Comparison of ENCODE assay signal across 8 mouse cellular contexts in the genomic region with DNA sequence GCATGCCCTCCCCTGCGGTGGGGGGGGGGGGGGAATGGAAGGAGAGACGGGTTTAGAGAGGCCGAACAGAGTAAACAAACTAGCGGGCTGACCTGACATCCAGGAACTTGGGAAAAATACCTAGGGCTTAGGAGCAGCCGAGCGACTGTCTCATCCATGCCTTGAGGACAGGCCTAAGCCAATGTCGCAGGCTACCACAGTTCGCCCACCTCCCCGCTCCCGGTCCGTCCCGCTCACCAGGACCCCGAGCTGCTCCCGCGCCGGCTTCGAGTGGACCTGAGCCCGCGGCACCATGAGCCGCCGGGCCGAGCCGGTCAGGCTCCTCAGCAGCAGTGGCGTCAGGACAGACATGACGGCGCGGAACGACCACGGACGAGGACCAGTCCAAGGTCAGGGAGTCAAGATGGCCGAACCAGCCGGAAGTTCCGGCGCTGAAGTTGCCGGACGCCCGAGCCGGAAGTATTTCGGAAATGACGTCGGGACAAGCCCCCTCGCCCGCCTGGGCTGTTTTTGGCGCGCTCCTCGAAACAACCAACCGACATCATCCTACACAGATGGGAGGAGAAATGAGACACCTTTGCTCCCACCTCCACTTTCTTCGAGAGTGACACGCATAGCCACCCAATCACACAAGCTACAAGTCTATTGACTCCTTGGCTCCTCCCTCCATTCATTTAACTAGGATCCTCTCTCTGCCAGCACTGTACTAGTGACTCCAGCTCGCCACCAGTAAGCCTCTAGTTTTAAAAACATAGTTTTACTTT. TPM values are rescaled to one million over a fixed set of nuclear protein-coding genes. Genes with fewer than 3 reads are reported as not detected.
DNase-seq lines count a peak whose midpoint lies in the region; ATAC-seq and TF ChIP-seq lines count a peak whose summit lies in the region.

Cox8a (minus strand) TSS at position 455 of the 764 bp plus-strand sequence.

- no peaks in the 10 kb centered on the region for H3K27me3 ChIP-seq in E14TG2a.4 (ENCODE audit: insufficient read depth, low read length)
- no peaks in the 10 kb centered on the region for H3K27me3 ChIP-seq in forebrain, embryonic 12.5 days
- H3K27me3 ChIP-seq in heart, postnatal 0 days (ENCODE audit: control insufficient read depth, insufficient read depth, low read length): no peaks in the 10 kb centered on the region
- no peaks in the 10 kb centered on the region for H3K27me3 ChIP-seq in liver, embryonic 16.5 days (ENCODE audit: control insufficient read depth, insufficient read depth, low read depth, low read length)
- no peaks in the 10 kb centered on the region for H3K27me3 ChIP-seq in neural tube, embryonic 13.5 days
- H3K27me3 ChIP-seq in testis, adult 2 months (ENCODE audit: control insufficient read depth, insufficient read depth, low read length): no peaks in the 10 kb centered on the region

- ATAC-seq in forebrain, embryonic 12.5 days (ENCODE audit: low FRiP score): peak; percentile 98
- peak; percentile 97 for ATAC-seq in heart, postnatal 0 days (ENCODE audit: insufficient read depth, low read depth)
- ATAC-seq in liver, embryonic 16.5 days (ENCODE audit: low read depth): peak; percentile 98
- ATAC-seq in neural tube, embryonic 13.5 days (ENCODE audit: low read depth): peak; percentile 96

- peaks cover 68% of the 10 kb centered on the region for H3K4me1 ChIP-seq in E14TG2a.4 (replicated peaks; ENCODE audit: low read depth, low read length)
- H3K4me1 ChIP-seq in forebrain, embryonic 12.5 days: peaks cover 25% of the 10 kb centered on the region
- H3K4me1 ChIP-seq in heart, postnatal 0 days (ENCODE audit: control insufficient read depth, insufficient read depth): peaks cover 20% of the 10 kb centered on the region
- H3K4me1 ChIP-seq in liver, embryonic 16.5 days (ENCODE audit: control insufficient read depth, low read depth, low read length): peaks cover 32% of the 10 kb centered on the region
- H3K4me1 ChIP-seq in neural tube, embryonic 13.5 days (replicated peaks): peaks cover 39% of the 10 kb centered on the region
- H3K4me1 ChIP-seq in testis, adult 2 months (ENCODE audit: control insufficient read depth, insufficient read depth, low read length): peaks cover 11% of the 10 kb centered on the region

- TF ChIP-seq POLR2A in testis, adult 2 months (IDR thresholded peaks at IDR 0.05; ENCODE audit: control insufficient read depth, low read depth, low read length): peak; percentile 92

- H3K4me2 ChIP-seq in forebrain, embryonic 12.5 days: peak within 1 kb of the TSS; percentile 81
- H3K4me2 ChIP-seq in heart, postnatal 0 days (ENCODE audit: low read depth, low read length): peak within 1 kb of the TSS; percentile 81
- H3K4me2 ChIP-seq in liver, embryonic 16.5 days (ENCODE audit: low read depth, low read length): peak within 1 kb of the TSS; percentile 95
- H3K4me2 ChIP-seq in neural tube, embryonic 13.5 days: peak within 1 kb of the TSS; percentile 67

- peaks cover 7% of the 10 kb centered on the region; the same call in 1 of the 2 replicates for H3K9me3 ChIP-seq in E14TG2a.4 (ENCODE audit: low read length)
- H3K9me3 ChIP-seq in forebrain, embryonic 12.5 days: no peaks in the 10 kb centered on the region
- no peaks in the 10 kb centered on the region for H3K9me3 ChIP-seq in heart, postnatal 0 days (replicated peaks; ENCODE audit: control insufficient read depth, low read length)
- H3K9me3 ChIP-seq in liver, embryonic 16.5 days (replicated peaks; ENCODE audit: control insufficient read depth, low read length): no peaks in the 10 kb centered on the region
- no peaks in the 10 kb centered on the region for H3K9me3 ChIP-seq in neural tube, embryonic 13.5 days

- WGBS in forebrain, embryonic 12.5 days: under 1% methylated on average over 49 of the region's 50 CpGs
- WGBS in heart, postnatal 0 days: under 1% methylated on average over 50 of the region's 50 CpGs
- under 1% methylated on average over 50 of the region's 50 CpGs for WGBS in liver, embryonic 16.5 days (ENCODE audit: insufficient replicate concordance)
- under 1% methylated on average over 50 of the region's 50 CpGs for WGBS in neural tube, embryonic 13.5 days

- H3K4me3 ChIP-seq in E14TG2a.4 (replicated peaks; ENCODE audit: low read length): peak within 1 kb of the TSS; percentile 96
- H3K4me3 ChIP-seq in forebrain, embryonic 12.5 days (replicated peaks): peak within 1 kb of the TSS; percentile 93
- H3K4me3 ChIP-seq in heart, postnatal 0 days (ENCODE audit: low read depth, low read length): peak within 1 kb of the TSS; percentile 91
- H3K4me3 ChIP-seq in liver, embryonic 16.5 days (ENCODE audit: low read depth, low read length): peak within 1 kb of the TSS; percentile 72
- H3K4me3 ChIP-seq in neural tube, embryonic 13.5 days: peak within 1 kb of the TSS; percentile 80
- peak within 1 kb of the TSS; percentile 100 for H3K4me3 ChIP-seq in testis, adult 2 months (ENCODE audit: control insufficient read depth, low read depth, low read length)

- no peak for TF ChIP-seq CTCF in E14TG2a.4 (conservative IDR thresholded peaks at IDR 0.05; ENCODE audit: low read length)
- TF ChIP-seq CTCF in heart, postnatal 0 days (IDR thresholded peaks at IDR 0.05; ENCODE audit: low read depth): no peak
- no peak for TF ChIP-seq CTCF in testis, adult 2 months (IDR thresholded peaks at IDR 0.05; ENCODE audit: control insufficient read depth, insufficient read depth, insufficient replicate concordance, low read depth, low read length)

- peak; percentile 98 for DNase-seq in c-Kit-positive CD71-positive TER-119-positive erythroid progenitor cells, embryonic 14.5 days (ENCODE audit: low spot score)
- peak; percentile 100 for DNase-seq in heart, postnatal 0 days (ENCODE audit: low spot score)
- DNase-seq in kidney, postnatal 4 days: peak; percentile 96 to 97

- H3K36me3 ChIP-seq in E14TG2a.4 (ENCODE audit: insufficient read depth, low read length): peaks cover 48% of the 10 kb centered on the region
- peaks cover 34% of the 10 kb centered on the region for H3K36me3 ChIP-seq in forebrain, embryonic 12.5 days (replicated peaks)
- H3K36me3 ChIP-seq in heart, postnatal 0 days (replicated peaks; ENCODE audit: control insufficient read depth, insufficient read depth, low read length): peaks cover 33% of the 10 kb centered on the region
- peaks cover 20% of the 10 kb centered on the region for H3K36me3 ChIP-seq in liver, embryonic 16.5 days (ENCODE audit: control insufficient read depth, insufficient read depth)
- peaks cover 30% of the 10 kb centered on the region for H3K36me3 ChIP-seq in neural tube, embryonic 13.5 days
- no peaks in the 10 kb centered on the region for H3K36me3 ChIP-seq in testis, adult 2 months (ENCODE audit: control insufficient read depth, insufficient read depth, low read length)

- H3K9ac ChIP-seq in forebrain, embryonic 12.5 days: peak within 1 kb of the TSS; percentile 81
- peak within 1 kb of the TSS; percentile 97 for H3K9ac ChIP-seq in heart, postnatal 0 days (replicated peaks; ENCODE audit: low read depth, low read length)
- peak within 1 kb of the TSS; percentile 77 for H3K9ac ChIP-seq in liver, embryonic 16.5 days (ENCODE audit: low read depth, low read length)
- peak within 1 kb of the TSS; percentile 86 for H3K9ac ChIP-seq in neural tube, embryonic 13.5 days

- peak; percentile 61; the same call in 1 of the 2 replicates for TF ChIP-seq EP300 in heart, postnatal 0 days (IDR thresholded peaks at IDR 0.05; ENCODE audit: low read depth)

- peak within 1 kb of the TSS; percentile 82 for H3K27ac ChIP-seq in forebrain, embryonic 12.5 days
- peak within 1 kb of the TSS; percentile 96 for H3K27ac ChIP-seq in heart, postnatal 0 days (ENCODE audit: low read depth)
- peak within 1 kb of the TSS; percentile 78 for H3K27ac ChIP-seq in liver, embryonic 16.5 days (ENCODE audit: low read length)
- H3K27ac ChIP-seq in neural tube, embryonic 13.5 days (replicated peaks): peak within 1 kb of the TSS; percentile 89
- peak within 1 kb of the TSS; percentile 98 for H3K27ac ChIP-seq in testis, adult 2 months (ENCODE audit: control insufficient read depth, insufficient read depth, low read depth, low read length)

RNA-seq across cellular contexts. Expression of gene Cox8a, which starts in this region (rescaled TPM):
- 781 and 789 TPM in 2 replicates for polyA plus RNA-seq in forebrain, embryonic 12.5 days (2016; fragmentation: Nextera tagmentation; extraction: Ambion mirVana)
- total RNA-seq in heart, postnatal 0 days (2014; rRNA removed; ENCODE audit: low replicate concordance): 1,841 and 2,074 TPM in 2 replicates
- polyA plus RNA-seq in heart, postnatal 0 days (2015; fragmentation: Nextera tagmentation; extraction: Ambion mirVana): 3,012 and 3,042 TPM in 2 replicates
- polyA plus RNA-seq in liver, embryonic 16.5 days (2015; fragmentation: Nextera tagmentation; extraction: Ambion mirVana): 563 and 565 TPM in 2 replicates
- 918 and 1,011 TPM in 2 replicates for polyA plus RNA-seq in neural tube, embryonic 13.5 days (2015; fragmentation: Nextera tagmentation; extraction: Ambion mirVana)
- 117 and 148 TPM in 2 replicates for polyA plus RNA-seq in testis, adult 2 months (2012; rRNA removed)

Comparison
In these comparisons a context has a peak if more than half of its experiments do, and no peak if none do; other contexts are left out.
1. Peak in every context shown above with its lines: DNase-seq, ATAC-seq, H3K4me3 ChIP-seq and H3K27ac ChIP-seq.